Mouse (Mus musculus): ENCODE results near the gene Zcchc7.

- TF ChIP-seq POLR2A (IDR thresholded peaks at IDR 0.05; ENCODE audit: extremely low read depth, insufficient read depth, low read length) (no peak), CTCF (IDR thresholded peaks at IDR 0.05; ENCODE audit: low read depth, low read length) (no peak)
These were observed 24.9 kb downstream of the Zcchc7 start for GRCm38 (mm10) chr4:44780462-44781157.
